16 mouse cellular contexts compared by ENCODE assay signal in the genomic region with DNA sequence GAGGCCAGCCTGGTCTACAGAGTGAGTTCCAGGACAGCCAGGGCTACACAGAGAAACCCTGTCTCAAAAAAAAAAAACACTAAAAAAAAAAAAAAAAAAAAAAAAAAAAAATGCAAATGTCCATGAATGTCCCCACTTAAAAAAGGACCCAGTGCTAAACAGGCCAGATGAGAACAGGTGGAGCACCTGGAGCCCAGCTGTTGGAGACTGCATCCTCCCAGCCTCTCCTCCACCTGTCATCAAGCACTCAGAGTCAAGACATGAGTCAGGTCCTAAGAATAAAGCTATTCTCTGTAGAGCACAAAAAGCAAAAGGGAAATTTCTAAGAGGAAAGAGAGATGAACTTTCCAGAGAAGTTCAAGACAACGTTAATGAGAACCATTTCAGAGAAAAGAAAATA.
"Had no signal": no experiment of that assay in that cellular context is flagged by ENCODE, and none has a peak within 500 bp of the region (broad histone marks: within the 10 kb centered on the region; RNA-seq: fewer than 3 reads in every experiment).

No protein-coding gene starts in this region.

- H3K9me3 ChIP-seq: lung, embryonic 15.5 days; megakaryocyte, embryonic 14.5 days; midbrain, embryonic 13.5 days; midbrain, embryonic 15.5 days; neural tube, embryonic 13.5 days; neural tube, embryonic 15.5 days; stomach, embryonic 15.5 days had no signal

- H3K4me1 ChIP-seq: lung, embryonic 15.5 days; midbrain, embryonic 13.5 days; midbrain, embryonic 15.5 days; neural tube, embryonic 13.5 days; neural tube, embryonic 15.5 days; stomach, embryonic 15.5 days had no signal

- H3K9ac ChIP-seq: liver, postnatal 0 days; lung, embryonic 15.5 days; midbrain, embryonic 13.5 days; midbrain, embryonic 15.5 days; neural tube, embryonic 13.5 days; neural tube, embryonic 15.5 days; stomach, embryonic 15.5 days had no signal

- DNase-seq: liver, postnatal 0 days; lung, adult 2 months; lung, postnatal 14 days; lung, postnatal 36 days; right cerebral cortex, postnatal 14 days; thymus, adult 18-20 months; thymus, postnatal 14 days; thymus, postnatal 36 days had no signal

- H3K4me3 ChIP-seq: lung, embryonic 15.5 days; megakaryocyte, embryonic 14.5 days; midbrain, embryonic 13.5 days; midbrain, embryonic 15.5 days; neural tube, embryonic 13.5 days; neural tube, embryonic 15.5 days; stomach, embryonic 15.5 days had no signal

- H3K27ac ChIP-seq: lung, embryonic 15.5 days; macrophage; midbrain, embryonic 13.5 days; midbrain, embryonic 15.5 days; neural tube, embryonic 13.5 days; neural tube, embryonic 15.5 days; stomach, embryonic 15.5 days had no signal

- H3K27me3 ChIP-seq: lung, embryonic 15.5 days; megakaryocyte, embryonic 14.5 days; midbrain, embryonic 13.5 days; midbrain, embryonic 15.5 days; neural tube, embryonic 13.5 days; neural tube, embryonic 15.5 days; stomach, embryonic 15.5 days had no signal
